Mouse (Mus musculus) splenic B cell, adult 2 months (primary cell): ENCODE results near the gene Lect2.
A peak's percentile ranks its signal among the peaks of the same experiment; 100 is the strongest.

Experiments used
- DNase-seq: peaks from one replicate; pipeline ENCODE4 v3.0.0-alpha.2; 2011; ENCODE audit warnings: low read depth, low spot score
- H3K27me3 ChIP-seq: 2 replicates; pipeline ENCODE4 v1.6.1; 2012; ENCODE audit warnings: mild to moderate bottlenecking, low read length, moderate library complexity, mixed read lengths; ENCODE audit not compliant: control insufficient read depth, poor library complexity, insufficient read depth, severe bottlenecking
- H3K36me3 ChIP-seq: 2 replicates; pipeline ENCODE4 v1.6.1; 2012; ENCODE audit warnings: mild to moderate bottlenecking, low read length, moderate library complexity, mixed read lengths; ENCODE audit not compliant: control insufficient read depth, poor library complexity, insufficient read depth, severe bottlenecking

The Lect2 gene

GRCm38 (mm10) chr13:56575701-56576321 lies 27.5 kb upstream of the Lect2 start:
- no peaks in the 10 kb centered on the region for H3K36me3 ChIP-seq
- peak; percentile 77 for DNase-seq
- no peaks in the 10 kb centered on the region for H3K27me3 ChIP-seq

- DNase-seq: no peak
- Histone ChIP-seq H3K27me3 (no peaks in the 10 kb centered on the region), H3K36me3 (no peaks in the 10 kb centered on the region)
Observed at GRCm38 (mm10) chr13:56575074-56575473, 26.8 kb upstream of the Lect2 start.

GRCm38 (mm10) chr13:56571645-56572044 lies 23.3 kb upstream of the Lect2 start:
- Histone ChIP-seq H3K27me3 (no peaks in the 10 kb centered on the region), H3K36me3 (no peaks in the 10 kb centered on the region)
- no peak for DNase-seq

GRCm38 (mm10) chr13:56566336-56566735 lies 18.0 kb upstream of the Lect2 start:
- Histone ChIP-seq H3K27me3 (no peaks in the 10 kb centered on the region), H3K36me3 (no peaks in the 10 kb centered on the region)
- no peak for DNase-seq

GRCm38 (mm10) chr13:56563075-56563474 lies 14.8 kb upstream of the Lect2 start:
- DNase-seq: peak; percentile 26
- Histone ChIP-seq H3K27me3 (no peaks in the 10 kb centered on the region), H3K36me3 (no peaks in the 10 kb centered on the region)

- no peaks in the 10 kb centered on the region for H3K27me3 ChIP-seq
- DNase-seq: no peak
- H3K36me3 ChIP-seq: no peaks in the 10 kb centered on the region
Observed at GRCm38 (mm10) chr13:56561129-56561528, 12.8 kb upstream of the Lect2 start.

GRCm38 (mm10) chr13:56559841-56560370 lies 11.6 kb upstream of the Lect2 start:
- Histone ChIP-seq H3K36me3 (no peaks in the 10 kb centered on the region), H3K27me3 (no peaks in the 10 kb centered on the region)
- no peak for DNase-seq

- no peak for DNase-seq
- Histone ChIP-seq H3K36me3 (no peaks in the 10 kb centered on the region), H3K27me3 (no peaks in the 10 kb centered on the region)
Observed at GRCm38 (mm10) chr13:56558811-56559210, 10.5 kb upstream of the Lect2 start.

GRCm38 (mm10) chr13:56556701-56557100 lies 8.4 kb upstream of the Lect2 start:
- H3K27me3 ChIP-seq: no peaks in the 10 kb centered on the region
- DNase-seq: no peak
- H3K36me3 ChIP-seq: no peaks in the 10 kb centered on the region

- no peaks in the 10 kb centered on the region for H3K27me3 ChIP-seq
- DNase-seq: no peak
- no peaks in the 10 kb centered on the region for H3K36me3 ChIP-seq
Observed at GRCm38 (mm10) chr13:56555957-56556356, 7.7 kb upstream of the Lect2 start.

- H3K36me3 ChIP-seq: no peaks in the 10 kb centered on the region
- peak; percentile 15 for DNase-seq
- H3K27me3 ChIP-seq: no peaks in the 10 kb centered on the region
Observed at GRCm38 (mm10) chr13:56554409-56554808, 6.1 kb upstream of the Lect2 start.

GRCm38 (mm10) chr13:56553923-56554322 lies 5.6 kb upstream of the Lect2 start:
- Histone ChIP-seq H3K27me3 (no peaks in the 10 kb centered on the region), H3K36me3 (no peaks in the 10 kb centered on the region)
- DNase-seq: no peak

- H3K36me3 ChIP-seq: no peaks in the 10 kb centered on the region
- no peaks in the 10 kb centered on the region for H3K27me3 ChIP-seq
- no peak for DNase-seq
Observed at GRCm38 (mm10) chr13:56551661-56552060, 3.4 kb upstream of the Lect2 start.

GRCm38 (mm10) chr13:56550574-56550973 lies 2.3 kb upstream of the Lect2 start:
- Histone ChIP-seq H3K36me3 (no peaks in the 10 kb centered on the region), H3K27me3 (no peaks in the 10 kb centered on the region)
- no peak for DNase-seq

GRCm38 (mm10) chr13:56549364-56549763 lies 1.1 kb upstream of the Lect2 start:
- H3K36me3 ChIP-seq: no peaks in the 10 kb centered on the region
- H3K27me3 ChIP-seq: no peaks in the 10 kb centered on the region
- DNase-seq: no peak

GRCm38 (mm10) chr13:56544956-56545355 lies 3.3 kb downstream of the Lect2 start:
- no peaks in the 10 kb centered on the region for H3K36me3 ChIP-seq
- no peaks in the 10 kb centered on the region for H3K27me3 ChIP-seq
- no peak for DNase-seq
